10 mouse cellular contexts compared by ENCODE assay signal in genomic region chr1:88211812-88212211, GRCm38 (mm10). TPM values are rescaled to one million over a fixed set of nuclear protein-coding genes. Genes with fewer than 3 reads are reported as not detected.
DNase-seq lines count a peak whose midpoint lies in the region; ATAC-seq and TF ChIP-seq lines count a peak whose summit lies in the region.
"Had no signal": no experiment of that assay in that cellular context is flagged by ENCODE, and none has a peak within 500 bp of the region (broad histone marks: within the 10 kb centered on the region; RNA-seq: fewer than 3 reads in every experiment).

Gene Ugt1a1, plus strand, starts transcription at chr1:88211959.

- no peaks in the 10 kb centered on the region for H3K27me3 ChIP-seq in heart, embryonic 10.5 days (ENCODE audit: insufficient read depth, poor library complexity, severe bottlenecking)
- no peaks in the 10 kb centered on the region for H3K27me3 ChIP-seq in midbrain, embryonic 16.5 days (ENCODE audit: control insufficient read depth, insufficient read depth, low read depth, low read length)
- H3K27me3 ChIP-seq: heart, embryonic 15.5 days had no signal

- H3K9me3 ChIP-seq in heart, embryonic 10.5 days = peaks cover 52% of the 10 kb centered on the region
- H3K9me3 ChIP-seq in midbrain, embryonic 16.5 days (replicated peaks; ENCODE audit: control insufficient read depth, low read length, poor library complexity, severe bottlenecking) = peaks cover 52% of the 10 kb centered on the region

- no peak within 1 kb of the TSS for H3K4me3 ChIP-seq in heart, embryonic 10.5 days
- H3K4me3 ChIP-seq in bone marrow macrophage, adult 2 months (ENCODE audit: insufficient read depth, low read length) = no peak within 1 kb of the TSS
- H3K4me3 ChIP-seq in midbrain, embryonic 16.5 days (ENCODE audit: low read depth, low read length) = no peak within 1 kb of the TSS
- H3K4me3 ChIP-seq: heart, embryonic 15.5 days; myocyte had no signal

- H3K4me2 ChIP-seq in midbrain, embryonic 16.5 days (ENCODE audit: low read length) = no peak within 1 kb of the TSS
- H3K4me2 ChIP-seq: heart, embryonic 15.5 days had no signal

- H3K4me1 ChIP-seq in heart, embryonic 10.5 days = no peaks in the 10 kb centered on the region
- no peaks in the 10 kb centered on the region for H3K4me1 ChIP-seq in bone marrow macrophage, adult 2 months (ENCODE audit: control insufficient read depth, insufficient read depth, low read length)
- H3K4me1 ChIP-seq in midbrain, embryonic 16.5 days (ENCODE audit: control insufficient read depth, insufficient read depth, low read length) = no peaks in the 10 kb centered on the region
- H3K4me1 ChIP-seq: heart, embryonic 15.5 days had no signal

- DNase-seq in heart, embryonic 10.5 days (ENCODE audit: low spot score) = peak; percentile 85
- no peak for DNase-seq in heart, adult 8-10 months (ENCODE audit: low spot score)
- DNase-seq in kidney, adult 8-10 months = peak; percentile 57 to 62
- DNase-seq in cerebellum, adult 9-10 months = no peak
- DNase-seq in right cerebral cortex, adult 2 months (ENCODE audit: low spot score in 2 of 2) = no peak

- TF ChIP-seq POLR2A in bone marrow macrophage, adult 2 months (IDR thresholded peaks at IDR 0.05; ENCODE audit: borderline replicate concordance, low read depth, low read length) = no peak

- no peak for TF ChIP-seq CTCF in bone marrow macrophage, adult 2 months (IDR thresholded peaks at IDR 0.05; ENCODE audit: low read depth, low read length)

- H3K9ac ChIP-seq in midbrain, embryonic 16.5 days (ENCODE audit: low read depth, low read length) = no peak within 1 kb of the TSS
- H3K9ac ChIP-seq: heart, embryonic 15.5 days had no signal

- ATAC-seq in midbrain, embryonic 16.5 days = peak; percentile 34; the same call in 1 of the 2 replicates
- ATAC-seq in erythroid progenitor cell, adult 5-6 weeks (replicated peaks; ENCODE audit: low FRiP score, poor library complexity, severe bottlenecking) = no peak

- H3K27ac ChIP-seq in heart, embryonic 10.5 days = no peak within 1 kb of the TSS
- no peak within 1 kb of the TSS for H3K27ac ChIP-seq in bone marrow macrophage, adult 2 months (ENCODE audit: insufficient read depth, low read depth, low read length)
- H3K27ac ChIP-seq in midbrain, embryonic 16.5 days (ENCODE audit: low read length) = no peak within 1 kb of the TSS
- H3K27ac ChIP-seq: heart, embryonic 15.5 days had no signal

- 63% methylated on average over 8 of the region's 8 CpGs for WGBS in heart, embryonic 10.5 days
- 69% methylated on average over 8 of the region's 8 CpGs for WGBS in midbrain, embryonic 16.5 days

- H3K36me3 ChIP-seq in heart, embryonic 10.5 days = no peaks in the 10 kb centered on the region
- H3K36me3 ChIP-seq in midbrain, embryonic 16.5 days (ENCODE audit: control insufficient read depth, insufficient read depth, low read length) = no peaks in the 10 kb centered on the region
- H3K36me3 ChIP-seq: heart, embryonic 15.5 days had no signal

RNA-seq across cellular contexts. Expression of gene Ugt1a1, which starts in this region (rescaled TPM):
- not detected in 2 replicates for polyA plus RNA-seq in heart, embryonic 10.5 days (2016; fragmentation: Nextera tagmentation; extraction: Ambion mirVana)
- not detected for total RNA-seq in heart, adult 8-10 months (2022)
- polyA plus RNA-seq in bone marrow macrophage, adult 2 months (2012; ENCODE audit: insufficient read depth, insufficient read length, missing spikeins) = 12.7 and 19.4 TPM in 2 replicates
- polyA plus RNA-seq in midbrain, embryonic 16.5 days (2015; fragmentation: Nextera tagmentation; extraction: Ambion mirVana) = not detected in 2 replicates
- total RNA-seq in erythroid progenitor cell, adult 5-6 weeks (2015; ENCODE audit: low replicate concordance) = 0.72 TPM in 1 of 2 replicates, not detected in the other
- total RNA-seq in erythroid progenitor cell, adult 5-6 weeks (2017; ENCODE audit: low replicate concordance) = 3.9 TPM in 1 of 2 replicates, not detected in the other
- polyA plus RNA-seq: heart, embryonic 15.5 days; myocyte had no signal

Comparison
In these comparisons a context has a peak if more than half of its experiments do, and no peak if none do; other contexts are left out.
1. RNA of gene Ugt1a1 (polyA plus RNA-seq): 12.7 to 19.4 TPM in bone marrow macrophage, adult 2 months; not detected in heart, embryonic 10.5 days and not detected in midbrain, embryonic 16.5 days; every median in the first group is over 10 times any median in the second.
2. Peak in DNase-seq in heart, embryonic 10.5 days; RNA of the gene not detected or under 1 TPM.
3. Peak in ATAC-seq in midbrain, embryonic 16.5 days; RNA of the gene not detected or under 1 TPM.
4. DNase-seq: peak in kidney, adult 8-10 months (2 of 2); none in heart, adult 8-10 months (single experiment), cerebellum, adult 9-10 months (single experiment) and right cerebral cortex, adult 2 months (0 of 2).